Comparison of ENCODE assay signal across 10 mouse cellular contexts in the genomic region with DNA sequence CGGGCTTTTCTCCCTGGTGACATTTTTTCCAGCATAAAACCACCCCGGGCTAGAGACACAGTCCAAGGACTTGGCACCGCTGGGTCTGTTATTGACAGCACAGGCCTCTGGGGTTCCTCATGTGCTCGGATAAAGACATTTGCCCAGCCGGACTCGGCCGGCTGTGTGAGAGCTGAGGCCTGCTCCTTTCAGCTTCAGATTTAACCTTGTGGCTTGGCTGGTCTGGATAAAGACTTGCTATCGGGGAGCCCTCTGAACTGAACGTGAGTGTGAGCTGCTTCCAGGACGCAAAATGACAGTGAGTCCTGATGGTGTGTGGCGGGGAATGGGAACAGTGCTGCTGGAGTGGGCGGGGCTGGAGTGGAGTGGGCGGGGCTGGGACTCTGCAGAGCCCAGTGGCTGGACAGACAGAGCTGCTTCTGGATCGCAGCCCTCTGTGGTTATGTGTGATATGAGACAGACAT. TPM values are rescaled to one million over a fixed set of nuclear protein-coding genes. Genes with fewer than 3 reads are reported as not detected.
DNase-seq lines count a peak whose midpoint lies in the region; ATAC-seq lines count a peak whose summit lies in the region.
"Had no signal": no experiment of that assay in that cellular context is flagged by ENCODE, and none has a peak within 500 bp of the region (broad histone marks: within the 10 kb centered on the region; RNA-seq: fewer than 3 reads in every experiment).

No protein-coding gene starts in this region.

- H3K4me3 ChIP-seq in embryonic facial prominence, embryonic 13.5 days = no peak overlapping the region
- H3K4me3 ChIP-seq in kidney, embryonic 14.5 days (ENCODE audit: low read length) = no peak overlapping the region
- no peak overlapping the region for H3K4me3 ChIP-seq in midbrain, embryonic 15.5 days
- H3K4me3 ChIP-seq: erythroblast, embryonic 14.5 days had no signal

- 21% methylated on average over 14 of the region's 14 CpGs for WGBS in embryonic facial prominence, embryonic 13.5 days
- 24% methylated on average over 14 of the region's 14 CpGs for WGBS in kidney, embryonic 14.5 days
- WGBS in midbrain, embryonic 15.5 days = 14% methylated on average over 14 of the region's 14 CpGs

- no peaks in the 10 kb centered on the region for H3K9me3 ChIP-seq in embryonic facial prominence, embryonic 13.5 days
- no peaks in the 10 kb centered on the region for H3K9me3 ChIP-seq in kidney, embryonic 14.5 days (ENCODE audit: control insufficient read depth, low read length)
- H3K9me3 ChIP-seq in midbrain, embryonic 15.5 days = no peaks in the 10 kb centered on the region

- H3K27me3 ChIP-seq in embryonic facial prominence, embryonic 13.5 days = peaks cover 13% of the 10 kb centered on the region; the same call in 1 of the 2 replicates
- peaks cover 2% of the 10 kb centered on the region; the same call in 1 of the 2 replicates for H3K27me3 ChIP-seq in kidney, embryonic 14.5 days (ENCODE audit: control insufficient read depth, insufficient read depth, low read length)
- H3K27me3 ChIP-seq in midbrain, embryonic 15.5 days (replicated peaks) = no peaks in the 10 kb centered on the region
- H3K27me3 ChIP-seq: Patski had no signal

- ATAC-seq in embryonic facial prominence, embryonic 13.5 days (ENCODE audit: insufficient number of reproducible peaks, insufficient read depth, low FRiP score, low TSS enrichment, low read depth) = no peak
- ATAC-seq in kidney, embryonic 14.5 days (ENCODE audit: low FRiP score, low TSS enrichment) = no peak
- peak; percentile 55 for ATAC-seq in midbrain, embryonic 15.5 days (replicated peaks)
- ATAC-seq: Patski had no signal

- H3K4me2 ChIP-seq in embryonic facial prominence, embryonic 13.5 days = peak overlapping the region; percentile 33
- peak overlapping the region; percentile 4; the same call in 1 of the 2 replicates for H3K4me2 ChIP-seq in kidney, embryonic 14.5 days (replicated peaks; ENCODE audit: low read depth, low read length)
- H3K4me2 ChIP-seq in midbrain, embryonic 15.5 days = peak overlapping the region; percentile 34

- no peak overlapping the region for H3K9ac ChIP-seq in embryonic facial prominence, embryonic 13.5 days
- no peak overlapping the region for H3K9ac ChIP-seq in kidney, embryonic 14.5 days (ENCODE audit: low read depth, low read length)
- H3K9ac ChIP-seq in midbrain, embryonic 15.5 days = peak overlapping the region; percentile 8; the same call in 1 of the 2 replicates

- H3K36me3 ChIP-seq in embryonic facial prominence, embryonic 13.5 days = no peaks in the 10 kb centered on the region
- H3K36me3 ChIP-seq in kidney, embryonic 14.5 days (ENCODE audit: control insufficient read depth, insufficient read depth, low read length) = no peaks in the 10 kb centered on the region
- no peaks in the 10 kb centered on the region for H3K36me3 ChIP-seq in midbrain, embryonic 15.5 days (replicated peaks)

- H3K4me1 ChIP-seq in embryonic facial prominence, embryonic 13.5 days = peaks cover 26% of the 10 kb centered on the region
- no peaks in the 10 kb centered on the region for H3K4me1 ChIP-seq in kidney, embryonic 14.5 days (ENCODE audit: control insufficient read depth, insufficient read depth, low read length)
- peaks cover 22% of the 10 kb centered on the region for H3K4me1 ChIP-seq in midbrain, embryonic 15.5 days

- peak; percentile 14 for DNase-seq in kidney, adult 18-20 months
- DNase-seq in kidney, adult 8-10 months = no peak
- DNase-seq in layer of hippocampus, adult 9-11 months = no peak
- DNase-seq in right cerebral cortex, postnatal 36 days (ENCODE audit: low spot score in 2 of 2) = no peak
- no peak for DNase-seq in thymus, postnatal 0 days (ENCODE audit: low spot score)

- no peak overlapping the region for H3K27ac ChIP-seq in embryonic facial prominence, embryonic 13.5 days
- H3K27ac ChIP-seq in kidney, embryonic 14.5 days (ENCODE audit: low read depth, low read length) = no peak overlapping the region
- H3K27ac ChIP-seq in midbrain, embryonic 15.5 days = peak overlapping the region; percentile 32

RNA-seq across cellular contexts. Expression of gene Wscd2, which starts 26.8 kb away (rescaled TPM):
- polyA plus RNA-seq in embryonic facial prominence, embryonic 13.5 days (2015; fragmentation: Nextera tagmentation; extraction: Ambion mirVana) = 12.5 and 14.6 TPM in 2 replicates
- 2.5 and 3.7 TPM in 2 replicates for polyA plus RNA-seq in kidney, embryonic 14.5 days (2014; fragmentation: Nextera tagmentation; extraction: Ambion mirVana)
- 16.0 TPM in 2 replicates for polyA plus RNA-seq in midbrain, embryonic 15.5 days (2015; fragmentation: Nextera tagmentation; extraction: Ambion mirVana)
- 0.10 and 0.23 TPM in 2 replicates for polyA plus RNA-seq in thymus, postnatal 0 days (2015; fragmentation: Nextera tagmentation; extraction: Ambion mirVana)
- polyA plus RNA-seq: erythroblast, embryonic 14.5 days had no signal
